Mouse (Mus musculus): ENCODE results near the gene Usp53.

GRCm38 (mm10) chr3:122939215-122939614, 45.1 kb downstream of the Usp53 start:
- TF ChIP-seq CTCF (IDR thresholded peaks at IDR 0.05; ENCODE audit: borderline replicate concordance, insufficient read depth, low read depth, low read length) (no peak; the same call in 1 of the 2 replicates), POLR2A (IDR thresholded peaks at IDR 0.05; ENCODE audit: borderline replicate concordance, insufficient read depth, low read length) (no peak)
